Comparison of ENCODE assay signal across 9 mouse cellular contexts in the genomic region with DNA sequence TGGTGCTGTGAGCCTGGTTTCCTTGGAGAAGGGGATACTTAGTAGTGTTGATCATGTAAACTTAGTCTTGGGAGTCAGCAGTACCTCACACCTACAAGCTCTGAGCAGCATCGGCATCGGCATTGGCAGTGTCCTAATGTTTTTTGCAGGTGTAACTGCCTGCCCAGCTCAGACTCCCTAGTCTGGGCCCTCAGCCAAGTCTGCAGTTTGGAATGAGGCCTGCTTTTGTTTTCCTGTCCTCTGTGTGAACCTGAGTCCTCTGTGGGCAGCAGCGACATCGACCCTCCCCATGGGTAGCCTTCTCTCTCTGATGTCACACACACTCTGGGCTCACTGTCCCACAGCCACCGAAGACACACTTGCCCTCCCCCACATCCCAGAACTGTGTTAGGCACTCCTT. TPM values are rescaled to one million over a fixed set of nuclear protein-coding genes. Genes with fewer than 3 reads are reported as not detected.
DNase-seq lines count a peak whose midpoint lies in the region; ATAC-seq lines count a peak whose summit lies in the region.
"Had no signal": no experiment of that assay in that cellular context is flagged by ENCODE, and none has a peak within 500 bp of the region (broad histone marks: within the 10 kb centered on the region; RNA-seq: fewer than 3 reads in every experiment).

No protein-coding gene starts in this region.

- H3K4me1 ChIP-seq in heart, embryonic 10.5 days = peaks cover 21% of the 10 kb centered on the region
- H3K4me1 ChIP-seq in lung, embryonic 16.5 days (replicated peaks; ENCODE audit: control insufficient read depth, insufficient read depth, low read length) = peaks cover 19% of the 10 kb centered on the region
- H3K4me1 ChIP-seq in midbrain, embryonic 13.5 days (replicated peaks) = no peaks in the 10 kb centered on the region

- H3K27me3 ChIP-seq in heart, embryonic 10.5 days (ENCODE audit: insufficient read depth, poor library complexity, severe bottlenecking) = no peaks in the 10 kb centered on the region
- H3K27me3 ChIP-seq in lung, embryonic 16.5 days (ENCODE audit: control insufficient read depth, insufficient read depth, low read depth, low read length) = no peaks in the 10 kb centered on the region
- no peaks in the 10 kb centered on the region for H3K27me3 ChIP-seq in midbrain, embryonic 13.5 days
- H3K27me3 ChIP-seq: CH12.LX had no signal

- H3K9me3 ChIP-seq in heart, embryonic 10.5 days = no peaks in the 10 kb centered on the region; the same call in 1 of the 2 replicates
- H3K9me3 ChIP-seq in lung, embryonic 16.5 days (ENCODE audit: control insufficient read depth, low read length) = no peaks in the 10 kb centered on the region; the same call in 1 of the 2 replicates
- no peaks in the 10 kb centered on the region for H3K9me3 ChIP-seq in midbrain, embryonic 13.5 days

- peak; percentile 99 for DNase-seq in heart, adult 11 months
- no peak for DNase-seq in heart, embryonic 10.5 days (ENCODE audit: low spot score)
- peak; percentile 69 for DNase-seq in cerebellum, adult 9-11 months
- DNase-seq in heart, postnatal 25 days (ENCODE audit: low spot score) = peak; percentile 55
- no peak for DNase-seq in right cerebral cortex, postnatal 36 days (ENCODE audit: low spot score in 2 of 2)
- DNase-seq in thymus, postnatal 14 days = no peak

- ATAC-seq in lung, embryonic 16.5 days (ENCODE audit: low read depth) = peak; percentile 57
- ATAC-seq in midbrain, embryonic 13.5 days = no peak

- no peak overlapping the region for H3K4me2 ChIP-seq in lung, embryonic 16.5 days (ENCODE audit: low read depth, low read length)
- no peak overlapping the region for H3K4me2 ChIP-seq in midbrain, embryonic 13.5 days (replicated peaks)

- 64% methylated on average over 5 of the region's 5 CpGs for WGBS in heart, embryonic 10.5 days
- WGBS in lung, embryonic 16.5 days = 13% methylated on average over 5 of the region's 5 CpGs
- 83% methylated on average over 5 of the region's 5 CpGs for WGBS in midbrain, embryonic 13.5 days

- peaks cover 26% of the 10 kb centered on the region for H3K36me3 ChIP-seq in heart, embryonic 10.5 days
- no peaks in the 10 kb centered on the region for H3K36me3 ChIP-seq in lung, embryonic 16.5 days (ENCODE audit: control insufficient read depth, insufficient read depth, low read length)
- H3K36me3 ChIP-seq in midbrain, embryonic 13.5 days = peaks cover 68% of the 10 kb centered on the region

- intact Hi-C loops in heart, postnatal 25 days (cut with DNase I) = no loop called here

- H3K9ac ChIP-seq in lung, embryonic 16.5 days (ENCODE audit: low read length) = no peak overlapping the region
- H3K9ac ChIP-seq in midbrain, embryonic 13.5 days (replicated peaks) = no peak overlapping the region

- no peak overlapping the region for H3K27ac ChIP-seq in heart, embryonic 10.5 days
- no peak overlapping the region for H3K27ac ChIP-seq in lung, embryonic 16.5 days (ENCODE audit: low read length)
- no peak overlapping the region for H3K27ac ChIP-seq in midbrain, embryonic 13.5 days

- H3K4me3 ChIP-seq in heart, embryonic 10.5 days = no peak overlapping the region
- H3K4me3 ChIP-seq in lung, embryonic 16.5 days (ENCODE audit: low read length) = no peak overlapping the region
- H3K4me3 ChIP-seq in midbrain, embryonic 13.5 days (replicated peaks) = no peak overlapping the region

RNA-seq across cellular contexts. Expression of a gene that starts 6.3 kb away (rescaled TPM):
- 10.5 and 18.2 TPM in 2 replicates for polyA plus RNA-seq in heart, embryonic 10.5 days (2016; fragmentation: Nextera tagmentation; extraction: Ambion mirVana)
- total RNA-seq in heart, postnatal 25 days (2021) = 10 to 100 TPM; 73.6 to 91.2 TPM
- polyA plus RNA-seq in lung, embryonic 16.5 days (2015; fragmentation: Nextera tagmentation; extraction: Ambion mirVana) = 101 and 114 TPM in 2 replicates
- polyA plus RNA-seq in midbrain, embryonic 13.5 days (2015; fragmentation: Nextera tagmentation; extraction: Ambion mirVana) = 2.5 and 2.9 TPM in 2 replicates

RNA-seq across cellular contexts. Expression of a gene that starts 11.7 kb away (rescaled TPM):
- polyA plus RNA-seq in heart, embryonic 10.5 days (2016; fragmentation: Nextera tagmentation; extraction: Ambion mirVana) = 9.5 and 12.9 TPM in 2 replicates
- total RNA-seq in heart, postnatal 25 days (2021) = 10 to 100 TPM; 15.5 to 16.5 TPM
- polyA plus RNA-seq in lung, embryonic 16.5 days (2015; fragmentation: Nextera tagmentation; extraction: Ambion mirVana) = 5.8 and 8.8 TPM in 2 replicates
- polyA plus RNA-seq in midbrain, embryonic 13.5 days (2015; fragmentation: Nextera tagmentation; extraction: Ambion mirVana) = 20.8 and 21.2 TPM in 2 replicates

RNA-seq across cellular contexts. Expression of a gene that starts 23.1 kb away (rescaled TPM):
- polyA plus RNA-seq in heart, embryonic 10.5 days (2016; fragmentation: Nextera tagmentation; extraction: Ambion mirVana) = not detected in 2 replicates
- total RNA-seq in heart, postnatal 25 days (2021) = not detected
- not detected in 2 replicates for polyA plus RNA-seq in lung, embryonic 16.5 days (2015; fragmentation: Nextera tagmentation; extraction: Ambion mirVana)
- not detected in 2 replicates for polyA plus RNA-seq in midbrain, embryonic 13.5 days (2015; fragmentation: Nextera tagmentation; extraction: Ambion mirVana)
- total RNA-seq: CH12.LX had no signal

RNA-seq across cellular contexts. Expression of a gene that starts 27.4 kb away (rescaled TPM):
- 31.9 and 33.2 TPM in 2 replicates for polyA plus RNA-seq in heart, embryonic 10.5 days (2016; fragmentation: Nextera tagmentation; extraction: Ambion mirVana)
- total RNA-seq in heart, postnatal 25 days (2021) = 10 to 100 TPM; 31.0 to 31.8 TPM
- 30.5 and 32.3 TPM in 2 replicates for polyA plus RNA-seq in lung, embryonic 16.5 days (2015; fragmentation: Nextera tagmentation; extraction: Ambion mirVana)
- polyA plus RNA-seq in midbrain, embryonic 13.5 days (2015; fragmentation: Nextera tagmentation; extraction: Ambion mirVana) = 44.6 and 47.2 TPM in 2 replicates

RNA-seq across cellular contexts. Expression of a gene that starts 27.4 kb away (rescaled TPM):
- polyA plus RNA-seq in heart, embryonic 10.5 days (2016; fragmentation: Nextera tagmentation; extraction: Ambion mirVana) = 0.49 TPM in 1 of 2 replicates, not detected in the other
- 1 to 10 TPM; 1.0 to 2.2 TPM for total RNA-seq in heart, postnatal 25 days (2021)
- polyA plus RNA-seq in lung, embryonic 16.5 days (2015; fragmentation: Nextera tagmentation; extraction: Ambion mirVana) = not detected in 2 replicates
- polyA plus RNA-seq in midbrain, embryonic 13.5 days (2015; fragmentation: Nextera tagmentation; extraction: Ambion mirVana) = 1.0 TPM in 1 of 2 replicates, not detected in the other
- total RNA-seq: CH12.LX had no signal

Comparison
In these comparisons a context has a peak if more than half of its experiments do, and no peak if none do; other contexts are left out.
1. DNase-seq: peak in heart, adult 11 months (single experiment), cerebellum, adult 9-11 months (single experiment) and heart, postnatal 25 days (single experiment); none in heart, embryonic 10.5 days (single experiment), right cerebral cortex, postnatal 36 days (0 of 2) and thymus, postnatal 14 days (single experiment).